Mouse (Mus musculus) CH12.LX (cell line): ENCODE measurements around the gene Gal3st4. TPM values are rescaled to one million over a fixed set of nuclear protein-coding genes. Genes with fewer than 3 reads are reported as not detected.

Experiments
- DNase-seq: peaks from one replicate; pipeline ENCODE4 v3.0.0-alpha.2; 2013; ENCODE audit errors: extremely low read depth
- H3K27ac ChIP-seq: 2 replicates; pipeline ENCODE4 v1.5.1; 2012; ENCODE audit warnings: low read depth, mild to moderate bottlenecking, control low read depth, moderate library complexity; ENCODE audit not compliant: insufficient read depth
- H3K27me3 ChIP-seq: replicated peaks from 2 replicates; pipeline ENCODE3; 2012; ENCODE audit warnings: inconsistent platforms
- H3K36me3 ChIP-seq, 2 experiments: replicated peaks in 1 of 2; 2 replicates each; pipeline versions ENCODE3 to v1.6.1; 2012; ENCODE audit warnings: inconsistent platforms in 1 of 2, low read length in 1 of 2, mild to moderate bottlenecking in 1 of 2, mixed read lengths in 1 of 2, moderate library complexity in 1 of 2; ENCODE audit not compliant: control insufficient read depth in 1 of 2, insufficient read depth in 1 of 2
- H3K4me1 ChIP-seq, 2 experiments: 2 replicates each; pipeline ENCODE4 v1.6.1; 2012; ENCODE audit warnings: inconsistent platforms in 1 of 2, moderate library complexity in 1 of 2; ENCODE audit not compliant: insufficient read depth in 2 of 2, control insufficient read depth in 1 of 2
- H3K4me2 ChIP-seq: 2 replicates; pipeline ENCODE4 v1.6.1; 2012; ENCODE audit warnings: low read depth, mild to moderate bottlenecking, control low read depth; ENCODE audit not compliant: poor library complexity, insufficient read depth, severe bottlenecking
- H3K4me3 ChIP-seq, 3 experiments: fragments of 150-350 bp in 1 of 3; sonication (generic) in 1 of 3; replicated peaks in 1 of 3; 2 replicates each; pipeline versions ENCODE3 to v1.5.1; 2011 to 2012; ENCODE audit warnings: low read depth in 2 of 3, low read length in 2 of 3, mild to moderate bottlenecking in 2 of 3, moderate library complexity in 2 of 3, control low read depth in 1 of 3, improper control_type of control experiment in 1 of 3, inconsistent platforms in 1 of 3, mixed read lengths in 1 of 3; ENCODE audit not compliant: poor library complexity in 1 of 3
- H3K79me2 ChIP-seq: replicated peaks from 2 replicates; pipeline ENCODE4 v1.6.1; 2012; ENCODE audit warnings: mild to moderate bottlenecking, moderate library complexity; ENCODE audit not compliant: control insufficient read depth, poor library complexity, insufficient read depth, severe bottlenecking; ENCODE audit errors: extremely low read depth
- H3K9ac ChIP-seq: 2 replicates; pipeline ENCODE4 v1.6.1; 2012; ENCODE audit warnings: low read depth, mild to moderate bottlenecking, control low read depth, moderate library complexity; ENCODE audit not compliant: insufficient read depth
- H3K9me3 ChIP-seq: replicated peaks from 2 replicates; pipeline ENCODE3; 2012; ENCODE audit warnings: low read length, inconsistent platforms, mixed read lengths
- BHLHE40 ChIP-seq: IDR thresholded peaks from 2 replicates; pipeline ENCODE4 v1.6.1; 2011; ENCODE audit warnings: mild to moderate bottlenecking, low read depth, low read length, improper control_type of control experiment
- CTCF ChIP-seq, 2 experiments: IDR thresholded peaks in 1 of 2; conservative IDR thresholded peaks in 1 of 2; 2 replicates each; pipeline ENCODE4 v1.5.1; 2011 to 2012; ENCODE audit warnings: low read depth in 2 of 2, low read length in 2 of 2, improper control_type of control experiment in 1 of 2, inconsistent platforms in 1 of 2, mild to moderate bottlenecking in 1 of 2, moderate library complexity in 1 of 2
- E2F4 ChIP-seq: IDR thresholded peaks from 2 replicates; pipeline ENCODE4 v1.6.1; 2011; ENCODE audit warnings: low read depth, low read length, improper control_type of control experiment; ENCODE audit not compliant: insufficient replicate concordance
- ELF1 ChIP-seq: IDR thresholded peaks from 2 replicates; pipeline ENCODE4 v1.6.1; 2014; ENCODE audit warnings: low read depth, mild to moderate bottlenecking, inconsistent platforms, low read length, improper control_type of control experiment
- GABPA ChIP-seq: IDR thresholded peaks from 2 replicates; pipeline ENCODE4 v1.6.1; 2012; ENCODE audit warnings: low read depth, low read length, improper control_type of control experiment, inconsistent platforms; ENCODE audit not compliant: insufficient replicate concordance
- IRF4 ChIP-seq: IDR thresholded peaks from 2 replicates; pipeline ENCODE4 v1.6.1; 2014; ENCODE audit warnings: low read depth, mild to moderate bottlenecking, inconsistent platforms, low read length, improper control_type of control experiment
- MAFK ChIP-seq: IDR thresholded peaks from 2 replicates; pipeline ENCODE4 v1.6.1; 2011; ENCODE audit warnings: low read length, improper control_type of control experiment; ENCODE audit not compliant: insufficient replicate concordance
- MYC ChIP-seq: IDR thresholded peaks from 2 replicates; pipeline ENCODE4 v1.6.1; 2011; ENCODE audit warnings: low read depth, mild to moderate bottlenecking, improper control_type of control experiment, low read length
- PAX5 ChIP-seq: IDR thresholded peaks from 2 replicates; pipeline ENCODE4 v1.6.1; 2012; ENCODE audit warnings: low read length, inconsistent platforms, mixed read lengths
- RAD21 ChIP-seq: IDR thresholded peaks from 2 replicates; pipeline ENCODE4 v1.6.1; 2011; ENCODE audit warnings: low read depth, mild to moderate bottlenecking, low read length, improper control_type of control experiment, moderate library complexity
- RCOR1 ChIP-seq: conservative IDR thresholded peaks from 2 replicates; pipeline ENCODE4 v1.6.1; 2012; ENCODE audit warnings: low read depth, mild to moderate bottlenecking, inconsistent platforms, low read length, improper control_type of control experiment
- SIN3A ChIP-seq: IDR thresholded peaks from 2 replicates; pipeline ENCODE4 v1.6.1; 2012; ENCODE audit warnings: low read length, improper control_type of control experiment, inconsistent platforms
- USF1 ChIP-seq: IDR thresholded peaks from 2 replicates; pipeline ENCODE4 v1.6.1; 2014; ENCODE audit warnings: low read depth, mild to moderate bottlenecking, inconsistent platforms, low read length, improper control_type of control experiment
- ZC3H11A ChIP-seq: IDR thresholded peaks from 2 replicates; pipeline ENCODE4 v1.6.1; 2012; ENCODE audit warnings: low read depth, mild to moderate bottlenecking, inconsistent platforms, low read length, improper control_type of control experiment
- ZKSCAN1 ChIP-seq: IDR thresholded peaks from 2 replicates; pipeline ENCODE4 v1.6.1; 2012; ENCODE audit warnings: low read depth, inconsistent platforms, low read length, improper control_type of control experiment, borderline replicate concordance
- ZMIZ1 ChIP-seq: IDR thresholded peaks from 2 replicates; pipeline ENCODE4 v1.6.1; 2012; ENCODE audit warnings: low read depth, mild to moderate bottlenecking, inconsistent platforms, low read length, improper control_type of control experiment
- dilution Hi-C: fragments of 300-500 bp; cut with MboI; formaldehyde crosslinking; loops from 2 replicates; pipeline ENCODE4 v1.14.3; 2020; ENCODE audit warnings: low sequenced_read_pairs; ENCODE audit not compliant: extremely low pct_unique_long_range_greater_than_20kb, extremely low pct_ligation_motif_present
- in situ Hi-C: fragments of 300-500 bp; cut with MboI; formaldehyde crosslinking; loops from 3 replicates; pipeline ENCODE4 v1.14.3; 2019; ENCODE audit warnings: low sequenced_read_pairs, low pct_ligation_motif_present, low pct_unique_long_range_greater_than_20kb, mixed read lengths
- polyA plus RNA-seq: library from polyadenylated mRNA; unstranded; fragments of >175 nt; gene quantifications from 2 replicates; pipeline ENCODE4 v1.2.1, GENCODE M21; 2012; ENCODE audit warnings: low read depth; ENCODE audit not compliant: insufficient read length
- total RNA-seq, 2 experiments: library from RNA; depleted of rRNA; stranded (reverse); fragments of 300-350 nt in 1 of 2; fragments of >200 nt in 1 of 2; gene quantifications; 2 replicates each; pipeline ENCODE4 v1.2.3; 2012 to 2014

Gal3st4 gene
- total and polyA plus RNA-seq, 3 experiments, result 0.21 TPM; not detected in 2

GRCm38 (mm10) chr5:138262001-138262400 lies 10.6 kb downstream of the Gal3st4 start:
- H3K4me3 ChIP-seq, result no peak overlapping the region
- H3K4me2 ChIP-seq, result no peak overlapping the region
- no peaks in the 10 kb centered on the region for H3K9me3 ChIP-seq
- H3K27ac ChIP-seq, result no peak overlapping the region
- H3K36me3 ChIP-seq, result peaks cover 48 to 77% of the 10 kb centered on the region in 2 experiments
- peaks cover 11% of the 10 kb centered on the region; the same call in 1 of the 2 replicates for H3K79me2 ChIP-seq
- H3K9ac ChIP-seq, result no peak overlapping the region
- H3K4me1 ChIP-seq, result peaks cover 12 to 57% of the 10 kb centered on the region in 2 experiments
- in situ Hi-C loops, result no loop called here
- TF ChIP-seq RCOR1 (no peak), GABPA (no peak), BHLHE40 (no peak)
- dilution Hi-C loops, result no loop called here
- no peaks in the 10 kb centered on the region for H3K27me3 ChIP-seq
- DNase-seq, result no peak

GRCm38 (mm10) chr5:138260834-138261233 lies 11.8 kb downstream of the Gal3st4 start:
- in situ Hi-C loops, result no loop called here
- no peak overlapping the region for H3K4me2 ChIP-seq
- H3K4me3 ChIP-seq, result no peak overlapping the region
- H3K27ac ChIP-seq, result no peak overlapping the region
- H3K36me3 ChIP-seq, result peaks cover 48 to 66% of the 10 kb centered on the region in 2 experiments
- H3K9me3 ChIP-seq, result no peaks in the 10 kb centered on the region
- H3K9ac ChIP-seq, result no peak overlapping the region
- H3K4me1 ChIP-seq, result peaks cover 15 to 67% of the 10 kb centered on the region in 2 experiments
- DNase-seq, result no peak
- H3K79me2 ChIP-seq, result peaks cover 11% of the 10 kb centered on the region; the same call in 1 of the 2 replicates
- dilution Hi-C loops, result no loop called here
- TF ChIP-seq ZKSCAN1, result no peak
- no peaks in the 10 kb centered on the region for H3K27me3 ChIP-seq

- Histone ChIP-seq H3K4me2 (no peak overlapping the region), H3K4me1 (peaks cover 15 to 63% of the 10 kb centered on the region in 2 experiments), H3K4me3 (no peak overlapping the region), H3K9ac (no peak overlapping the region), H3K36me3 (peaks cover 42 to 58% of the 10 kb centered on the region in 2 experiments), H3K27ac (no peak overlapping the region), H3K27me3 (no peaks in the 10 kb centered on the region), H3K9me3 (no peaks in the 10 kb centered on the region), H3K79me2 (peaks cover 11% of the 10 kb centered on the region; the same call in 1 of the 2 replicates)
- dilution Hi-C loops (no loop called here), in situ Hi-C loops (no loop called here)
- DNase-seq, result no peak
- TF ChIP-seq ELF1, result no peak
Measured at GRCm38 (mm10) chr5:138260051-138260450, 12.6 kb downstream of the Gal3st4 start.

GRCm38 (mm10) chr5:138258993-138259392 lies 13.6 kb downstream of the Gal3st4 start:
- dilution Hi-C loops, result no loop called here
- peaks cover 42 to 57% of the 10 kb centered on the region in 2 experiments for H3K36me3 ChIP-seq

More at GRCm38 (mm10) chr5:138258993-138259392, 13.6 kb downstream of the Gal3st4 start:
- in situ Hi-C loops, result no loop called here
- Histone ChIP-seq H3K79me2 (0 out of 2 replicates have a peak, but pooled peaks cover 6% of the 10 kb centered on the region), H3K27ac (no peak overlapping the region)
- no peak for DNase-seq
- no peak for TF ChIP-seq ELF1
- no peak for TF ChIP-seq RAD21
- TF ChIP-seq ZC3H11A, result no peak
- TF ChIP-seq MAFK, result no peak
- no peak for TF ChIP-seq USF1
- TF ChIP-seq E2F4, result no peak
- no peak for TF ChIP-seq ZMIZ1
- no peak for TF ChIP-seq CTCF (conservative IDR thresholded peaks at IDR 0.05 in 1 of 2, IDR thresholded peaks at IDR 0.05 in 1 of 2; ENCODE audit: low read depth in 2 of 2, low read length in 2 of 2)
- TF ChIP-seq MYC, result no peak
- TF ChIP-seq BHLHE40, result no peak
- TF ChIP-seq PAX5, result no peak
- TF ChIP-seq IRF4, result no peak
- no peak for TF ChIP-seq SIN3A
- TF ChIP-seq, all 38 proteins: peak for 0
- Histone ChIP-seq H3K9ac (no peak overlapping the region), H3K9me3 (no peaks in the 10 kb centered on the region), H3K4me3 (no peak overlapping the region), H3K4me2 (no peak overlapping the region), H3K4me1 (peaks cover 15 to 63% of the 10 kb centered on the region in 2 experiments), H3K27me3 (no peaks in the 10 kb centered on the region)
